Mouse (Mus musculus): ENCODE results near the gene Mroh3. TPM values are rescaled to one million over a fixed set of nuclear protein-coding genes. Genes with fewer than 3 reads are reported as not detected.

The Mroh3 gene
- total RNA-seq, 2 experiments from 2014 or later, result 2.2 to 2.3 TPM

Other genes with a start within 250 kb of the Mroh3 start
- under 1 TPM; 0.04 to 0.23 TPM for gene Igfn1, start 206.5 kb downstream of the Mroh3 start, total RNA-seq (2021)
- gene Tmem9, start 204.7 kb downstream of the Mroh3 start, total RNA-seq (2021), result 10 to 100 TPM; 69.7 to 81.4 TPM
- under 1 TPM in 1 of 2 experiments, not detected in 1; 0.71 TPM for gene Ascl5, start 162.0 kb downstream of the Mroh3 start, total RNA-seq (2021)
- 1 to 10 TPM in 1 of 2 experiments, under 1 TPM in 1; 0.80 to 1.3 TPM for gene Cacna1s, start 160.1 kb downstream of the Mroh3 start, total RNA-seq (2021)
- gene Kif21b, start 81.4 kb downstream of the Mroh3 start, total RNA-seq (2021), result 100 to 1,000 TPM; 182 to 199 TPM
- 1 to 10 TPM; 7.6 TPM for gene Inava, start 21.4 kb upstream of the Mroh3 start, total RNA-seq (2021)
- 10 to 100 TPM; 10.4 to 13.2 TPM for gene Gpr25, start 48.0 kb upstream of the Mroh3 start, total RNA-seq (2021)
- gene Camsap2, start 133.3 kb upstream of the Mroh3 start, total RNA-seq (2021), result 100 to 1,000 TPM; 149 to 165 TPM
- gene Ddx59, start 202.4 kb upstream of the Mroh3 start, total RNA-seq (2021), result 10 to 100 TPM; 10.2 to 10.9 TPM

Measured in layer of hippocampus, postnatal 10 days (tissue).